Mouse (Mus musculus) heart, adult 2 months (tissue): ENCODE measurements around the gene 1700012B09Rik.

Experiments
- CTCF ChIP-seq: fragments of 200-600 bp; IDR thresholded peaks from 2 replicates; pipeline ENCODE4 v1.8.1; 2022; ENCODE audit warnings: antibody characterized with exemption, mild to moderate bottlenecking, moderate library complexity
- EP300 ChIP-seq: fragments of 200-500 bp; IDR thresholded peaks from 2 replicates; pipeline ENCODE4 v1.6.1; 2011; ENCODE audit warnings: low read depth, low read length, control low read depth; ENCODE audit not compliant: insufficient read depth

DNA sequence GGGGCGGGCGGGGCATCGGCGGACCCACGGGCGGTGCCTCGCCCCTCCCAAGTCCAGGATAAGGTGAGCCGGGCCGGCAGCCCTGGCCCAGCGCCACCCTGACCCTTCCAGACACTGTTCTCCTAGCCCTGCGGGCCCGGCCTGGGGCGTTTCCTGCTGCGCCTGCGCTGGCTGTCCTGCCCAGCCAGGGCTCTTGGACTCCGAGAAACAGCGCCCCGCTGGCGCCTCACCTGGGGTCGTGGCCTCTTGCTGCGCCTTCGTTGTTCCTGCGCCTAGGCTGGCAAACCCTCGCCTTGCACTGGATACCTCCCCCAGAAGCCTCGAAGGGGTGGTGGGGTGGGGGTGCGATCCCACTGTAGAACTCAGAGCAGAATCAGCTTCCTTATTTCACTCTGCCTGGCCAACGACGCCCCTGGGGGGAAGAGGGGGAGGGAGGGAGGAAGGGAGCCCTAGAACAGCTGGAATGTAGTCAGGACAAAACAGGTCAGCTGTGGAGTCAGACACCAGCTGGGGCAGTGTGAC is 18.8 kb downstream of the 1700012B09Rik start, which contains the start of gene Fut4:
- no peak for TF ChIP-seq EP300
- TF ChIP-seq CTCF = no peak
